Comparison of ENCODE assay signal across 8 mouse cellular contexts in the genomic region with DNA sequence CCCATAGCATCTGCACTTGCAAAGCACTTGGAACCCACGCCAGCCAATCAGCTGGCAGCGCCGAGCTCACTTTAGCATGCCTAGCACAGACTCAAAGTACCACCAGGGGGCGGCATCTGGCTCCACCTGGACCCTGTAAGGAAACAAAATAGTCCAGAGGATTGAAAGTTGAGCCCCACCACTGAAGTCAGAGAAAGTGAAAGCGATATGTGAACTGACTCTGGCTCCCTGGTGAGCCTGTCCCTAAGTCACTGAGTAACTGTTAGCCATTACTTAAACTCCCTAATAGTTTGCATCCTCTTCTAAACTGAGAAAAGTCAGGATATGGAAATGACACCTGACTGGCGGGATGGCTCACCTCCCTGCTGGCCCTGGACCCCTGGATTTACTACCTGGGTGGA. TPM values are rescaled to one million over a fixed set of nuclear protein-coding genes. Genes with fewer than 3 reads are reported as not detected.
DNase-seq lines count a peak whose midpoint lies in the region; ATAC-seq and TF ChIP-seq lines count a peak whose summit lies in the region.

No protein-coding gene starts in this region.

- in situ Hi-C loops in CH12.LX (cut with MboI; ENCODE audit: low pct_ligation_motif_present, low pct_unique_long_range_greater_than_20kb, low sequenced_read_pairs): loop anchor here (5.0 kb wide), 1 partner anchor 96 kb away; a partner anchor contains a TSS

- H3K27ac ChIP-seq in CH12.LX (ENCODE audit: insufficient read depth, low read depth): no peak overlapping the region
- no peak overlapping the region for H3K27ac ChIP-seq in forebrain, embryonic 12.5 days
- no peak overlapping the region for H3K27ac ChIP-seq in heart, postnatal 0 days (ENCODE audit: low read depth)
- H3K27ac ChIP-seq in liver, postnatal 0 days (ENCODE audit: low read depth): 0 out of 2 replicates have a peak overlapping the region, but pooled peaks have one; percentile 11
- no peak overlapping the region for H3K27ac ChIP-seq in neural tube, embryonic 14.5 days (ENCODE audit: low read depth, low read length)

- peak; percentile 99 for DNase-seq in CH12.LX (ENCODE audit: extremely low read depth)
- DNase-seq in c-Kit-positive CD71-positive TER-119-negative erythroid progenitor cells, embryonic 14.5 days (ENCODE audit: low read depth): peak; percentile 94
- peak; percentile 94 for DNase-seq in heart, postnatal 0 days (ENCODE audit: low spot score)
- peak; percentile 98 for DNase-seq in kidney, postnatal 4 days
- peak; percentile 95 for DNase-seq in liver, postnatal 0 days
- DNase-seq in testis, postnatal 10 days (ENCODE audit: low spot score): peak; percentile 96

- no peaks in the 10 kb centered on the region for H3K36me3 ChIP-seq in CH12.LX (replicated peaks in 1 of 2; ENCODE audit: control insufficient read depth in 1 of 2, insufficient read depth in 1 of 2, low read length in 1 of 2)
- H3K36me3 ChIP-seq in forebrain, embryonic 12.5 days (replicated peaks): no peaks in the 10 kb centered on the region
- H3K36me3 ChIP-seq in heart, postnatal 0 days (replicated peaks; ENCODE audit: control insufficient read depth, insufficient read depth, low read length): no peaks in the 10 kb centered on the region
- no peaks in the 10 kb centered on the region for H3K36me3 ChIP-seq in liver, postnatal 0 days (replicated peaks; ENCODE audit: insufficient read depth, low read length)
- H3K36me3 ChIP-seq in neural tube, embryonic 14.5 days (ENCODE audit: control insufficient read depth, insufficient read depth, low read length): no peaks in the 10 kb centered on the region

- H3K9ac ChIP-seq in CH12.LX (ENCODE audit: insufficient read depth, low read depth): 0 out of 2 replicates have a peak overlapping the region, but pooled peaks have one; percentile 6
- no peak overlapping the region for H3K9ac ChIP-seq in forebrain, embryonic 12.5 days
- peak overlapping the region; percentile 24; the same call in 1 of the 2 replicates for H3K9ac ChIP-seq in heart, postnatal 0 days (replicated peaks; ENCODE audit: low read depth, low read length)
- peak overlapping the region; percentile 44; the same call in 1 of the 2 replicates for H3K9ac ChIP-seq in liver, postnatal 0 days (replicated peaks)
- H3K9ac ChIP-seq in neural tube, embryonic 14.5 days (replicated peaks; ENCODE audit: low read depth, low read length): no peak overlapping the region

- WGBS in forebrain, embryonic 12.5 days: 6% methylated on average over 6 of the region's 6 CpGs
- WGBS in heart, postnatal 0 days: 4% methylated on average over 6 of the region's 6 CpGs
- 5% methylated on average over 6 of the region's 6 CpGs for WGBS in liver, postnatal 0 days (ENCODE audit: insufficient replicate concordance)
- WGBS in neural tube, embryonic 14.5 days: 8% methylated on average over 6 of the region's 6 CpGs

- H3K4me1 ChIP-seq in CH12.LX (ENCODE audit: control insufficient read depth in 1 of 2, insufficient read depth in 2 of 2): peaks cover 13 to 55% of the 10 kb centered on the region in 2 experiments
- H3K4me1 ChIP-seq in forebrain, embryonic 12.5 days: peaks cover 14% of the 10 kb centered on the region
- H3K4me1 ChIP-seq in heart, postnatal 0 days (ENCODE audit: control insufficient read depth, insufficient read depth): no peaks in the 10 kb centered on the region
- 0 out of 2 replicates have a peak, but pooled peaks cover 4% of the 10 kb centered on the region for H3K4me1 ChIP-seq in liver, postnatal 0 days (ENCODE audit: insufficient read depth)
- peaks cover 10% of the 10 kb centered on the region; the same call in 1 of the 2 replicates for H3K4me1 ChIP-seq in neural tube, embryonic 14.5 days (ENCODE audit: control insufficient read depth, insufficient read depth, low read length)

- peaks cover 2% of the 10 kb centered on the region for H3K27me3 ChIP-seq in CH12.LX (replicated peaks)
- peaks cover 5% of the 10 kb centered on the region; the same call in 1 of the 2 replicates for H3K27me3 ChIP-seq in forebrain, embryonic 12.5 days
- H3K27me3 ChIP-seq in heart, postnatal 0 days (ENCODE audit: control insufficient read depth, insufficient read depth, low read length): no peaks in the 10 kb centered on the region
- no peaks in the 10 kb centered on the region for H3K27me3 ChIP-seq in liver, postnatal 0 days (ENCODE audit: insufficient read depth, low read length)
- no peaks in the 10 kb centered on the region for H3K27me3 ChIP-seq in neural tube, embryonic 14.5 days (ENCODE audit: control insufficient read depth, insufficient read depth, low read length)

- no peak for TF ChIP-seq POLR2A in CH12.LX (IDR thresholded peaks at IDR 0.05; ENCODE audit: low read depth, low read length)

- TF ChIP-seq RAD21 in CH12.LX (IDR thresholded peaks at IDR 0.05; ENCODE audit: low read depth, low read length): peak; percentile 95

- H3K4me3 ChIP-seq in CH12.LX (replicated peaks in 1 of 3; ENCODE audit: low read depth in 2 of 3, low read length in 2 of 3, poor library complexity in 1 of 3): peak overlapping the region in 2 of 3 experiments; percentile 18 to 31
- H3K4me3 ChIP-seq in forebrain, embryonic 12.5 days (replicated peaks): peak overlapping the region; percentile 15; the same call in 1 of the 2 replicates
- H3K4me3 ChIP-seq in heart, postnatal 0 days (ENCODE audit: low read depth, low read length): peak overlapping the region; percentile 46
- H3K4me3 ChIP-seq in liver, postnatal 0 days (ENCODE audit: low read depth, low read length): peak overlapping the region; percentile 40
- H3K4me3 ChIP-seq in neural tube, embryonic 14.5 days (ENCODE audit: low read depth, low read length): no peak overlapping the region

- no peaks in the 10 kb centered on the region for H3K79me2 ChIP-seq in CH12.LX (replicated peaks; ENCODE audit: control insufficient read depth, extremely low read depth, insufficient read depth, poor library complexity, severe bottlenecking)

- ATAC-seq in forebrain, embryonic 12.5 days (ENCODE audit: low FRiP score): peak; percentile 93
- peak; percentile 90 for ATAC-seq in heart, postnatal 0 days (ENCODE audit: insufficient read depth, low read depth)
- ATAC-seq in liver, postnatal 0 days: peak; percentile 93
- ATAC-seq in neural tube, embryonic 14.5 days (ENCODE audit: low read depth): peak; percentile 92

- TF ChIP-seq CTCF in CH12.LX (conservative IDR thresholded peaks at IDR 0.05 in 1 of 2, IDR thresholded peaks at IDR 0.05 in 1 of 2; ENCODE audit: low read depth in 2 of 2, low read length in 2 of 2): peak; percentile 73 to 98
- TF ChIP-seq CTCF in heart, postnatal 0 days (IDR thresholded peaks at IDR 0.05; ENCODE audit: low read depth): peak; percentile 96
- peak; percentile 97 for TF ChIP-seq CTCF in liver, postnatal 0 days (IDR thresholded peaks at IDR 0.05; ENCODE audit: low read depth)

- peak overlapping the region; percentile 94 for H3K4me2 ChIP-seq in CH12.LX (ENCODE audit: insufficient read depth, low read depth, poor library complexity, severe bottlenecking)
- peak overlapping the region; percentile 50 for H3K4me2 ChIP-seq in forebrain, embryonic 12.5 days
- peak overlapping the region; percentile 68 for H3K4me2 ChIP-seq in heart, postnatal 0 days (ENCODE audit: low read depth, low read length)
- H3K4me2 ChIP-seq in liver, postnatal 0 days (ENCODE audit: low read depth, low read length): peak overlapping the region; percentile 77
- peak overlapping the region; percentile 32 for H3K4me2 ChIP-seq in neural tube, embryonic 14.5 days (ENCODE audit: low read depth, low read length)

- dilution Hi-C loops in CH12.LX (cut with MboI; ENCODE audit: extremely low pct_ligation_motif_present, extremely low pct_unique_long_range_greater_than_20kb, low sequenced_read_pairs): no loop called here

- TF ChIP-seq EP300 in CH12.LX (IDR thresholded peaks at IDR 0.05; ENCODE audit: low read length): peak; percentile 63
- TF ChIP-seq EP300 in heart, postnatal 0 days (IDR thresholded peaks at IDR 0.05; ENCODE audit: low read depth): no peak
- TF ChIP-seq EP300 in liver, postnatal 0 days (IDR thresholded peaks at IDR 0.05; ENCODE audit: low read depth): peak; percentile 21; the same call in 1 of the 2 replicates

- no peaks in the 10 kb centered on the region for H3K9me3 ChIP-seq in CH12.LX (replicated peaks; ENCODE audit: low read length)
- H3K9me3 ChIP-seq in forebrain, embryonic 12.5 days: no peaks in the 10 kb centered on the region
- H3K9me3 ChIP-seq in heart, postnatal 0 days (replicated peaks; ENCODE audit: control insufficient read depth, low read length): no peaks in the 10 kb centered on the region
- H3K9me3 ChIP-seq in liver, postnatal 0 days (ENCODE audit: low read length): no peaks in the 10 kb centered on the region
- H3K9me3 ChIP-seq in neural tube, embryonic 14.5 days (ENCODE audit: control insufficient read depth, low read length): no peaks in the 10 kb centered on the region

TF ChIP-seq in CH12.LX, 34 proteins besides CTCF, POLR2A, EP300 and RAD21 (continues in another document):
- TF ChIP-seq KAT2A (IDR thresholded peaks at IDR 0.05; ENCODE audit: insufficient replicate concordance, low read length): no peak
- peak; percentile 89 for TF ChIP-seq MYC (IDR thresholded peaks at IDR 0.05; ENCODE audit: low read depth, low read length)
- TF ChIP-seq JUN (IDR thresholded peaks at IDR 0.05; ENCODE audit: insufficient read depth, low read depth, low read length): no peak
- no peak for TF ChIP-seq GABPA (IDR thresholded peaks at IDR 0.05; ENCODE audit: insufficient replicate concordance, low read depth, low read length)
- TF ChIP-seq MAX (IDR thresholded peaks at IDR 0.05; ENCODE audit: low read length): no peak; the same call in none of the 2 replicates

RNA-seq across cellular contexts. Expression of a gene that starts 31.2 kb away (rescaled TPM):
- total RNA-seq in CH12.LX (2012; rRNA removed) (33.9 and 39.3 TPM in 2 replicates), CH12.LX (2014; rRNA removed) (56.6 and 57.6 TPM in 2 replicates)
- 32.2 and 33.4 TPM in 2 replicates for polyA plus RNA-seq in CH12.LX (2012; ENCODE audit: insufficient read length, low read depth)
- 20.7 and 20.9 TPM in 2 replicates for polyA plus RNA-seq in forebrain, embryonic 12.5 days (2016; fragmentation: Nextera tagmentation; extraction: Ambion mirVana)
- total RNA-seq in heart, postnatal 0 days (2014; rRNA removed; ENCODE audit: low replicate concordance): 42.3 and 42.7 TPM in 2 replicates
- 25.5 and 28.0 TPM in 2 replicates for polyA plus RNA-seq in heart, postnatal 0 days (2015; fragmentation: Nextera tagmentation; extraction: Ambion mirVana)
- polyA plus RNA-seq in liver, postnatal 0 days (2015; fragmentation: Nextera tagmentation; extraction: Ambion mirVana): 28.4 and 30.6 TPM in 2 replicates
- polyA plus RNA-seq in neural tube, embryonic 14.5 days (2014; fragmentation: Nextera tagmentation; extraction: Ambion mirVana): 23.0 and 23.2 TPM in 2 replicates

RNA-seq across cellular contexts. Expression of a gene that starts 33.5 kb away (rescaled TPM):
- total RNA-seq in CH12.LX (2012; rRNA removed): 0.50 and 0.55 TPM in 2 replicates
- 1.1 and 1.2 TPM in 2 replicates for total RNA-seq in CH12.LX (2014; rRNA removed)
- polyA plus RNA-seq in CH12.LX (2012; ENCODE audit: insufficient read length, low read depth): 1.3 and 1.4 TPM in 2 replicates
- 2.1 and 3.0 TPM in 2 replicates for polyA plus RNA-seq in forebrain, embryonic 12.5 days (2016; fragmentation: Nextera tagmentation; extraction: Ambion mirVana)
- total RNA-seq in heart, postnatal 0 days (2014; rRNA removed; ENCODE audit: low replicate concordance): 0.62 and 0.80 TPM in 2 replicates
- 0.23 and 0.33 TPM in 2 replicates for polyA plus RNA-seq in heart, postnatal 0 days (2015; fragmentation: Nextera tagmentation; extraction: Ambion mirVana)
- 0.11 TPM in 1 of 2 replicates, not detected in the other for polyA plus RNA-seq in liver, postnatal 0 days (2015; fragmentation: Nextera tagmentation; extraction: Ambion mirVana)
- 7.1 and 16.1 TPM in 2 replicates for polyA plus RNA-seq in neural tube, embryonic 14.5 days (2014; fragmentation: Nextera tagmentation; extraction: Ambion mirVana)

Comparison
In these comparisons a context has a peak if more than half of its experiments do, and no peak if none do; other contexts are left out.
1. H3K4me2 ChIP-seq: peak in every context shown above with its lines; median percentile 94 in CH12.LX; 77 in liver, postnatal 0 days; 68 in heart, postnatal 0 days; 50 in forebrain, embryonic 12.5 days; 32 in neural tube, embryonic 14.5 days.
2. H3K9ac ChIP-seq: peak in CH12.LX (single experiment), heart, postnatal 0 days (single experiment) and liver, postnatal 0 days (single experiment); none in forebrain, embryonic 12.5 days (single experiment) and neural tube, embryonic 14.5 days (single experiment).
3. Peak in every context shown above with its lines, with median percentiles within 50 percentile points of each other: DNase-seq, CTCF ChIP-seq and ATAC-seq.